Mouse (Mus musculus) small intestine, adult 2 months (tissue): ENCODE data around the gene Mcam.

Experiments used
- CTCF ChIP-seq: fragments of 200-500 bp; IDR thresholded peaks from 2 replicates; pipeline ENCODE4 v1.5.1; 2012; ENCODE audit warnings: low read depth, mild to moderate bottlenecking, control low read depth, inconsistent platforms, low read length, moderate library complexity, mixed read lengths; ENCODE audit not compliant: insufficient replicate concordance, insufficient read length; ENCODE audit errors: extremely low read depth
- POLR2A ChIP-seq: fragments of 200-500 bp; IDR thresholded peaks from 2 replicates; pipeline ENCODE4 v1.6.1; 2012; ENCODE audit warnings: low read depth, mild to moderate bottlenecking, control low read depth, inconsistent platforms, low read length, moderate library complexity

DNA sequence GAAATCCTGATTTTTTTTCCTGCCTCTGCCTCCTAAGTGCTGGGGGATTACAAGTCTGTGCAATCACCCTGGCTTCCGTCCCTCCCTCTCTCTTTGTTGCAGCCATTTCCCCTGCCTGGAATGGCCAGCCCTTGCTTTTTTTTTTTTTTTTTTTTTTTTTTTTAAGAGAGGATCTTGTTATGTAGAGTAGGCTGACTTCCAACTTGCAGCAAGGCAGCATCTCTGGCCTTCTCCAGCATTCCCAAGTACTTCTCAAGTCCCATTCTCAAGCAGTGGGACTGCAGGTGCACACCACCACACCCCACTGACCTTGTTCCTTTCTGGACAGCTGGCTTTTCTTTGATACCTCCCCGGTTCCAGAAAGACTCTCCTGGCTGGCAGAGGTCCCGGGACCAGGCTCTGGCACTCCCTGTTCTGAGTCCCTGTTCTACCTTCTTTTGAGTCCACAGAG, 6.9 kb upstream of the Mcam start:
- TF ChIP-seq POLR2A (no peak), CTCF (no peak)
